Mouse (Mus musculus): ENCODE results near the gene St8sia1.

The St8sia1 gene

DNA sequence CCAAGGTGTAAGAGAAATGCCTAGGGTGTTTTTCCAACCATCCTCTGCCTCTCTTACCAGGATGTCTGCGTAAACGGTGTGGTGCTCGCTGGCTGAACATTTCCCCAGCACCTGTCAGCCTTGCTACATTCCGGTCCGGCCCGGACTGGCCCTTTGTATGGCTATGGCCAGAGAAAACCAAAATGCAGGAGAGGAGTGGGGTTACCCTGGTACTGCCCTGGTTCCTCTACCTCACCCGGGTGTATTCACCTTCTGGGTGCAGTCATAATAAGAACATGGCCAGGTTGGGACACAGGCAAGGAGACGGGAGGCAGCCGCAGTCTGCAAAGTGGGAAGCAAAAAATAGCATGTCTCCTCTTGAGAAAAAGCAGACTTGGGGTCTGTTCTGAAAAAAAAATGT is 169.2 kb downstream of the St8sia1 start:
- DNase-seq (ENCODE audit: low read depth in 2 of 2, low spot score in 2 of 2), result no peak

GRCm38 (mm10) chr6:142793468-142793867 is 170.8 kb downstream of the St8sia1 start:
- no peak for DNase-seq (ENCODE audit: low read depth in 2 of 2, low spot score in 2 of 2)

- DNase-seq (ENCODE audit: low read depth in 2 of 2, low spot score in 2 of 2), result no peak
These were observed 171.8 kb downstream of the St8sia1 start for GRCm38 (mm10) chr6:142792241-142792968.

- no peak for DNase-seq (ENCODE audit: low read depth in 2 of 2, low spot score in 2 of 2)
These were observed 174.5 kb downstream of the St8sia1 start for GRCm38 (mm10) chr6:142789736-142790135.

DNA sequence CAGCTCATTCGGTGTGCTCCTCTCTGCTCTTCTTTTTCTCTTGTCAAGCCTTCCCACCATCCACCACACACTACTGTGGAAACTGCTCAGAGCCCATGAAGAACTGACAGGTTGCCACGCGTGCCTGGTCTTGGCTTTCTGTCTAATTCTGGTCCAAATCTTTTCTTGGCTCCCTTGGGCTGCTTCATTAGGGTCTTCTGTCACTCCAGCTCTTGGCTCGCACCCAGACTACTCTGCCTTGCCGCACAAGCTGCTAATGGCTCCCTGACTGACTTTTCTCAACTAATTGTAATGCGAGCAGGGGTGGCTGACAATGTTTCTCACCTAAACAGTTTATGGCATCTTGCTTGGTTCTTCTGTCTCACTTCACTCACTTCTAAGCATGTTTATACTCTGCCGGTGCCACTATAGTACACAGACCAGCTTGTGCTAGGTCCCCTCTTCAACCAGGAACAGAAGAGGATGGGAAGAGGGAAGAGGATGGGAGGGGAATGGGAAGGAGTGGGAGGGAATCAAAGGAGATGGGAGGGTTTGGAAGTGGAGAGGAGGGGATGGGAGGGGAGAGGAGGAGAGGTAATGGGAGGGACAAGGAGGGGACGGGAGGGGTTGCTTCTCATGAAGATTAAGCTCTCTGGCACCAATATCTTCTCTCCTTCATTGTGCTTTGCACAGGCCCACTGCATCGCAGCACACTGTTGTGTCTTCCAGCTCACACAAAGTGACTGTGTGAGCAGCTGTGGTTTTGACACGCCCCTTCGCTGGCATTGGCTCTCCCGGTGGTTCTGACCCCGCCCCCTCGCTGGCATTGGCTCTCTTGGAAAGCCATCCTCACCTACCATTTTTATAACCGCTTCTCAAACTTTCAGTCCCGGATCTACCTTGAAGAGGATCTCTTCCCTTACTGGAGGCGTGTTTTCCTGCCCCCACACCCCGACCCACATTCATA is 175.9 kb downstream of the St8sia1 start:
- DNase-seq (ENCODE audit: low read depth in 2 of 2, low spot score in 2 of 2), result no peak

GRCm38 (mm10) chr6:142786106-142786505 is 178.1 kb downstream of the St8sia1 start:
- no peak for DNase-seq (ENCODE audit: low read depth in 2 of 2, low spot score in 2 of 2)

GRCm38 (mm10) chr6:142785343-142785742 is 178.9 kb downstream of the St8sia1 start:
- peak; percentile 62 to 79 for DNase-seq (ENCODE audit: low read depth in 2 of 2, low spot score in 2 of 2)

GRCm38 (mm10) chr6:142781286-142781685 is 183.0 kb downstream of the St8sia1 start:
- DNase-seq (ENCODE audit: low read depth in 2 of 2, low spot score in 2 of 2), result no peak

- DNase-seq (ENCODE audit: low read depth in 2 of 2, low spot score in 2 of 2), result no peak
These were observed 183.6 kb downstream of the St8sia1 start for GRCm38 (mm10) chr6:142780574-142781033.

DNA sequence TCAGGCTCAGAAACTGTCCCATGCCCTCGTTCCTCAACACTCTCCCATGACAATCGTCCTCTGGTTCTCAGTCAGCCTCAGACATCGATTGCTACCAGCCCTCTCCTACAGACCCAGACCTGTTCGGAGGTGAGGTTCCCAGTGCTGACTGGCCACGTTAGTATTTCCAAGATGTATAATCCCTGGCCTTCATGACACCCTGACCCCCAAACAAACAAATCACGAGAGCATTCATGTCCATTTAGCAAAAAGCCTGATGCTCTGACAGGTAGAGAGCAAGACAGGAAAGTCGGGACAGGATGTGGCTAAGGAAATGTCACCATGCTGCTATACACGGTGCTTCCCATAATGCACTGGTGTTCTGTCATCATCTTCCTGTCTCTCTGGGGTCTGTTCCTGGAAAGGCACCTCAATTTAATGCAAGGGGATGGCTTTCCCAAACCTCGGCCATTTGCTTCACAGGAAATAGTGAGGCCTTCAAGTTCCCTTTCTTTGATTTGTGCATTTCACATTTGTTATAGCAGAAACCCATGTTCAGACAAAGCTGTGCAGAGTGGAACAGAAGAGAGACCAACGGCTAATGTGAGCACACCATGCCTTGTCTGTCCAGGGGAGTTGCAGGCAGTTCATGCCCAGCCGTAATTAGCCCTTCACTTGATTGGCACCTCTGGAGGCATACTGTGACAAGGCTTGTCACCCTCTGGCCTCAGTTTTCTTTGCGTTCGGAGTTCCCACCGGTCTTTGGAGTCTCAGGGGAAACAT is 184.3 kb downstream of the St8sia1 start:
- peak in 1 of 2 experiments; percentile 23 for DNase-seq (ENCODE audit: low read depth in 2 of 2, low spot score in 2 of 2)

DNA sequence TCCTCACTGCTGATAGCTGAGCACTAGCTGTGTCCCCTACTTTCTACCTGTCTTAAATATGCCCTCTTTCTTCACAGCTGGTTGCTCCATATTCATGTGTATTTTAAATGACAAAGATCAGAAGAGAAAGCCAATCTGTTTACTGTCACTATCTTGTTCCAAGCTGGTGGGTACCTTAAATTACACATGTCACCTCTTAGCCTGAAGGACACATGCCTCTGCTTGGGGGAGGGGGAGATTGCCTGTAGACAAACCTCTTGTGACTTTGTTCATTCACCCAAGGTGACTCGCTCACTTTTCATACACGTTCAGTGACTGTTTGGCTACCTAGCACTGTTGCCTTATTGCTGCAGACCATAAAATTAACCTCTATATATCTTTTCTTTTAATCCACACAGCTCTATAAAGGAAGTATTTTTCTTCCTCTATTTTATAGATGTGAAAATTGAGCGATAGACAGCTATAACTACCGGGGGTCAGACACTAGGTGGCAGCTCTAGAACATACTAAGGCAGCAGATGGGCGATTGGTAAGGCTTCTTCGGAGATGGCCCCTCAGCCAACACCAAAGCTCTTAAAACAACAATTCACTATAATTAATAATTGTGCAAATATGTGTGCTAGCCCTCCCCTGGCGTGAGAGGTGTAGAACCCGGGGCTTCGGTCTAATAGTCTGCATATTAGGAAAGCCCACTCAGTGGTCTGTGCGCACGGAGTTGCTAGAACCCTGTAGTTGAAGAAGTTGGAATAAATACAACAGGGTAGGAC is 185.0 kb downstream of the St8sia1 start:
- peak; percentile 23 to 48 for DNase-seq (ENCODE audit: low read depth in 2 of 2, low spot score in 2 of 2)

GRCm38 (mm10) chr6:142776935-142777334 is 187.3 kb downstream of the St8sia1 start:
- DNase-seq (ENCODE audit: low read depth in 2 of 2, low spot score in 2 of 2), result no peak

DNA sequence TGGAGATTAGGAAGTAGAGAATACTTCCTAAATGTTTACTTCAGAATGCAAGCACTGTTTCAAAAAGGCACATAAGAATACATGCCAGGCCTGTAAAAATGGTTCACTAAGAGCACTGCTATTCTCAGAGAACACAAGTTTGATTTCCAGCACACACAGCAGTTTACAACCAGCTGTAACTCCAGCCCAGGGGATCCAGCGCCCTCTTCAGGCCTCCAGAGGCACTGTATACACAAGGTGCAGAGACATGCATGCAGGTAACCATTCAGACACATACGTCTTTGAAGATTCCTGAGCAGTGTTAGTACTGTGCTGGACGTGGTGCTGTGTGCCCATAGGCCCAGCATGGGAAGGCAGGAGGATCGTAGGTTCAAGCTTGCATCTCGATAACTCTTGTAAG is 190.7 kb downstream of the St8sia1 start:
- no peak for DNase-seq (ENCODE audit: low read depth in 2 of 2, low spot score in 2 of 2)

- no peak for DNase-seq (ENCODE audit: low read depth in 2 of 2, low spot score in 2 of 2)
These were observed 192.6 kb downstream of the St8sia1 start for GRCm38 (mm10) chr6:142771643-142772042.
